Mouse (Mus musculus) kidney, postnatal 4 days (tissue): ENCODE results near the gene Nmnat2.

Source experiments
- DNase-seq, 2 experiments: peaks; one replicate each; pipeline ENCODE4 v3.0.0; 2021; ENCODE audit warnings: mixed read lengths in 2 of 2

Nmnat2 gene

DNA sequence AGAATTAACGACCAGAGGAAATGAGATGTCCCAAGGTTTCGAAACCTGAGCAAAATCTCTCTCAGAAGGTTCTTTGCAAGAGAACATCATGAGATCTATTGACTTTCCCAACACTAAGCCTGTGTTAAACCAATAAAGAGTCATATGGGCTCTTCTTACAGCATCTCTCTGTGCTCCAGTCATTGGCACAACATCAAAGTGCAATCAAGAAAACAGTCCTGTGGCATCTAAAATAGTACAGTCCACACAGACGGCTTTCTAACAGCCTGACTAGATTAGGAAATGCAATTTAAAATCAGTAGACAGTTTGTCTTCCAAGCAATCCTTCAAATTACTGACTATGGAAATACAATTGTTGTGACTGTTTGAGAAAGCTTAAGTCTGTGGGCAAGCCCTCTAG lies 32.2 kb downstream of the Nmnat2 start:
- no peak for DNase-seq

DNA sequence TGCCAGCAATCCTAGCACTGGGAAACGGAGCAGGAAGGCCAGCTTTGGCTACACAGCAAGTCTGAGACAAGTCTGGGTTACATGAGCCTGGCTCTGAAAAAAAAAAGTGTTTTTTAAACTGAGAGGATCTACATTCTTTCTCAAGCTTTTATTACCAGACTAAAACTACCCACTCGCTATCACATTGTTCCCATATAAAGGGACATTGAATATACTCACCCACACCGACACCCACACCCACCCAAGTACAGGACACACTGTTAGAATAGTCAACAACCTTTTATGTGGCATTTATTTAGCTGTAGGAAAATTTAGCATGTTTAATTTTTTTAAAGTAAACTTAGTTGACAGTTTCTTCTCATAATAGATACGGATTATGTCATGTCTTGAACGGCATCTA lies 35.3 kb downstream of the Nmnat2 start:
- no peak for DNase-seq

DNA sequence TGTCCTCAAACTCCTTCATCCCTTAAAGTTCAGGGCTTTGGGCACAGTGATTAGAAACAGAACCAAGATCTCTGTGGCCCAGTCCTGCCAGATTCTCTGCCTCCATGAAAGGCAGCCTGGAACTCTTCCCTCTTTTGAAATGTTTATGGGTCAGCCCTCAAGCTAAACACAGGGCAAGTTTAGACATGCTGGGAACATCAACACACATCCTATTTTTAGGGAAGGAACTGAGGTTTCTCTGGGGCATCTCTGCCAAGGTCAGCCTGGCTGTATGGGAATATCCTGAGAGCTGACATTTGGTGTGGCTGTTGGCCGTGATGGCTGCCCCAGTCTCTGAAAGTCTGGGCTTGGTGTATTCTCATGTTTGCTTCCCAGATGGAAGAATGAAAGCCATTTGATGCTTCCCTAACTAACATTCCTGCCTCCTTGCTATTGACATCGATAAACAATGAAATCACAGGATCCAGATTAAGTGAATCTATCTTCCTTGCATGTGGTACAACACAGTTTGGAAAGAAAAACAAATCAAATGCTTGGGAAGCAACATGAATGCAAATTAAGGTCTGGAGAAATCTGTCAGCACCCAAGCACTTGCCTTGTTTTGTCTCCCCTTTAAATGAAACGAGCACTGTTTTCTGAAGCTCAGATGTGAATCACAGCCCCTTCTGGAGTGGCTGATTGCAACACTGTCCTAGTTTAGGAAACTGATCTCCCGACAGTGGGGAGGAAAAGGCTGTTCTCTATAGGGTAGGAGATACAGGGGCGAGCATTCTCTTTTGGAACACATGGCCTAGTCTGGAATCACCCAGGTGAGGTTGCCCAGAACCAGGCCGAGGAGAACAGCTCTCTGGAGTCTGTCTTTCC lies 37.7 kb downstream of the Nmnat2 start:
- DNase-seq: no peak

DNA sequence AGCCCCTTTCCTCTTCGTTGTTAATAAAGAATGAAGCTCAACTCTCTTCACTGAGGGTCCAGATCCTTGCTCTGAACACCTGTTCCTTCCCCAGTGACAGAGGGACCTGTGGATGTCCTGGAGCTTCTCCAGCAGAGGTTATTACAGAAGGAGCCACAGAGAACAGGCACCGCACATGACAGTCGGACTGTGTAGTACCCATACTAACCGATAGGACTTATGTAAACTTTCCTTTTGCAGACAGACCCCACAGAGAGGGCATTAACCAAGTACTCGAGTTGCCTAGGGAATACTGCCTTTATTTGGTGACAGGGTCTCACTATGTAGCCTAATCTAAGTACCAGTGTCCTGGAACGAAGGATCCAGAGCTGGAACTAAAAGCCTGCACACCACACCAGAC lies 39.0 kb downstream of the Nmnat2 start:
- DNase-seq: no peak

DNA sequence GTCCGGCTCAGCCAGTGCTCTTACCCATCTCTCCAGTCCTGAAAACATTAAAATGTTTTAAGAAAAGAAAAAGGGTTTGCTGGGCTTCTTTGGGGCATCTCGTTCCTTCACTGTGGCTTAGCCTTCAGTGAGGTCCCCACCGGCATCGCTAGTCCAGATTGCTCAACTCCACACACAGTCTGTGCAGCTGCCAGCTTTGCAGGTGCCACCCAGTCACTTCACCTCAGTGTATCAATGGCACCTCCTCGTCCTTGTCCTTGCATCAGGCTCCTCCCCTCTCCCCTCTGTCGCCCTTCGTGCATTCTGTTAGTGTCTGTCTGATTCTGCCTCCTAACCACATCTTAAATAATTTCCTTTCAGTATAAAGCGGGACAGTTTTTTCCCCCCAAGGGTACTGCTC lies 45.2 kb downstream of the Nmnat2 start:
- DNase-seq: no peak

DNA sequence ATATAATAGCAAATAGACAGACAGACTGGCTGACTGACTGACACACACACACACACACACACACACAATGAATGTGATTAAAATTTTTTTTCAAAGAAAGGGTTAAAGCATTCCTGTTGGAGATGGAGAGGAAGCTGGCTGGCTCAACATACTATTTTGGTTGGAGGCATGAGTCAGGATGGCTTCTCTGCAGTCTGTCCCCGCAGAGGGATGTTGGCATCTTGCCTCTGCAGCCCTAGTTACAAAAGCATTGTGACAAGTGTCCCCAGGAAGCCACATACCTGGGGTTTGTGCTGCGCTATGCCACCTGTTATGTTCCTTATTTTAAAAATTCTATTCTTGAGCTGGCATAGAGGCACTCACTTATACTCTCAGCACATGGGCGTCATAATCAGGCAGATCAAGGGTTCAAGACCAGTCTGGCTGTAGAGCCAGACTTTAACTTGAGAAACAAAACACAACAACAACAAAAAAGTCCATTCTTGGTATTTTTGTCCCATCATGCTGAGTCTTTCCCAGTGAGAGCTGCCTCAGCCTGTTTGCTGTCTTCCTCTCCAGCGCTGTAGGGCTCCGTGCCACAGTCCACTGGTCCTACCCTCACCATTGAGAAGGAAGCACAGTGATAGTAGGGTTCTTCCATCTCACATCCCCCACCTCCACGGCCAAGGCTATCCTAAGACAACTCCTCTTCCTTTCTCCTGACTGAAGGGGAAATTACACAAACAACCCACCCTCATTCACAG lies 45.9 kb downstream of the Nmnat2 start:
- DNase-seq: no peak

DNA sequence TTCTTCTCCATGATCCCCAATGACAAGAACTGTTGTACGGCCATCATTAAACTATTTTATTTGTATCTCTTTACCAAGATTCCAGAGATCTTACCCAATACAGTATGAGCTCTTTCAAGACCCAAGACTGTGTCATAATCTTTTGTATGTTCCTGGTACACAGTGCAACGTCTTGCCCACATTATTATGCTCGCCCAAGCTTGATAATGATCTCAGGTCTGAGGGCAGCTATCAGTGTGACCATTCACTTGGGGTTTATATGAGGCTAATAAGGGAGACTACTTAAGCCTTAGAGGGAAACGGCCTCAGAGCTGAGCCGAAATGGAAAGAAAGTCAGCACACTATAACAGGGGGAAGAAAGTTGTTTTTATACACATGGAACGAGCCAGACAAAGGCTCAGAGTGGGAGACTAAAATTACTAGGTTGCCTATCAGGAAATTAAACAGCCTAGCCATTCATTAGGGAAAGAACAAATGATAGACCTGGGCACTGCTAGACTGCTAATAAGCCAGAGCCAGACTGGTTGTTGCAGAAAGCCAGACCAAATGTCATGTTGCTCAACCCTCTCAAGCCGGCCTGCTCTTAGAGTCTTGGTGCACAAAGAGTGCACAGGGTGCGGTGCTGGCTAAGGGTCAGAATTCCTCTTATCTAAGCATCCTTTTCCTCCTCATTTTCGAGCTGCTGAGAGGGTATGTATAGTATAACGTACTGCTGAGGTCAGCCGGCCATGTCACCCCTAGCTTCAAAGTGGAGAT lies 47.7 kb downstream of the Nmnat2 start:
- no peak for DNase-seq

DNA sequence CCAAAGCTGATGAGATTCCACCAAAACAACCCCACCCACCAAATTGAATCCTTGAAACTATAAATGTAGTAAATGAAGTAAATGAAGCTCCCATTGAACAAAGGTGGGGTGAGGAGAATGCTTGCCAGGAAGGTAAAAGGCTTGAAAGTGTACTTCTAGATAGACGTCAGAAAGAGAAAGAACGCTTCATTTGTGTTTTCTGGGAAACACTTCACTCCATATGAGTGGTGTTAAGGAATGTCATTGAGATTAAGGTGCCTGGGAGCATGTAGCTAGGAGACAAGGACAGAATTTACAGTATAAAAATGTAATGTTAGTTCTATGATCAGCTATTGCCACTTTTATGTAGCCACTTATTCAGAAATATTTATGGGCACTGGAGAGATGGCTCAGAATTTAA lies 49.7 kb downstream of the Nmnat2 start:
- DNase-seq: no peak

DNA sequence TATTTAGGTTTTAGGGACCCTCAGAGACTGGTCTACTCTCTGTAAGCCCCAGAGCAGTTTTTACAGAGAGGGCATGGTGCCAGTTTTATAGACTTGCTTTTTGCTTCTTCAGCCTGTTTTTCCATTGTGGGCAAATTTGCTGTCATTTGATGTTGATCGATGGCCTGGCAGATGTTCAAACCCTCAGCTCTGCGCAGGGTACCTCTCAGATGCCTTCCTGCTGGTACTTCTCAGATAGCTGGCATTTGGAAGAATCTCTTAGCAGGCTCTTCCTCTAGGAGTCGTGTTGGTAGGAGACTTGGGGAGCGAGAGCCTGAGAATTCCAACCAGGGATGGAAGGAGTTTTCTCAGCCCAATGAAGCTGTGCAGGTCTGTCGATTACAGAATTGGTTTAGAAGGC lies 51.3 kb downstream of the Nmnat2 start:
- no peak for DNase-seq

DNA sequence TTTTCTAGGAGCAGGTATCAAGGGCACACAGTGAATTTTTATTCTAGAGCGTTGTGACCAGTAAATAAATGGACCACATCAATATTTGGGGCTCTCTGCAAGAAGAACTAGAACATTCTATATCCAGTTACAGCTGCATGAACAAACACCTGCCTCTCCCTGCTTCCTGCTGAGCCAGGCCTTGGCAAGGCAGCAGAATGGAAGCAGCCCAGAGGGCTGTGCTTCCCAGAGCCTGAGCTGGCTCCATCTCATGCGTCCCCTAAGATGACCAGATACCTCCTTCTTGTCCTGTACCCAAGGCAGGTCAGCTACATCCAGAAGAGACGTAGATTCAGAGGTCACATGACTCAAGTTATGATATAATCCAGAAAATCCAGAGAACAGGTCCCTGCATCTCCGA lies 52.0 kb downstream of the Nmnat2 start:
- DNase-seq: no peak

DNA sequence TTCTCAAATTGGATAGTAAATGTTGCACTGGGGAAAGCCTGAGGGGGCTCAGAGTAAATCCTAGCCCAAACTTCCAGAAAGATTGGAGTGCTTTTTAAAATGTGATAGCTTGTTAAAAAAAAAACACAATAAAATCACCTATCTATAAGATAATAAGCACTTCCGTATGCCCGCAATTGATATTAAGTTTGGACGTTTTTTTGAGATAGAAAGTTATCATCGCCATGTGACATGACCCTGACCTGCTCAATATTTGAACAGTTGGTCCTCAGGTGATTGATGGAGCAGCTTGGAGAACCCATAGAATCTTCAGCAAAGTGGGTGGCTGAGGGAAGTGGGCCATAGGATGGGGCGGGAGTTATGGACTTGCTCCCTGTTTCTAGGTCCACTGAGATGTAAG lies 52.5 kb downstream of the Nmnat2 start:
- DNase-seq: no peak

DNA sequence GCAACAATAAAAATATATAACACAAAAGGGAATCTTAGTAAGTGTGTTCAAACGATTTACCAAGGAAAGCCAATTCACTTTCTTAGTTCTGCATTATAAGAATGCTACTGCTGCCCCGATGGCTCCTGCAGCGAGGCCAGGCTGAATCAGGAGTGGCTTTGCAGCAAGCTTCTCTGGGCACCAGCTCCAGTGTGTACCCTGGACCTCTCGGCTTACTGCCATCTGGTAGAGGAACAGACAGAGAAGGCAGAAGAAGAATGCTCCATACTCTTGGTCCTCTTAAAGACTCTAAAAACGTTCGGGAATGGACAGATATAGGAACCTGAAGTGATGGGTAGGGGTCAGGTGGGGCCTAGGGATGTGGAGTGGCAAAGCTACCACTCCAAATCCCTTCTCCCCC lies 53.0 kb downstream of the Nmnat2 start:
- DNase-seq: no peak

DNA sequence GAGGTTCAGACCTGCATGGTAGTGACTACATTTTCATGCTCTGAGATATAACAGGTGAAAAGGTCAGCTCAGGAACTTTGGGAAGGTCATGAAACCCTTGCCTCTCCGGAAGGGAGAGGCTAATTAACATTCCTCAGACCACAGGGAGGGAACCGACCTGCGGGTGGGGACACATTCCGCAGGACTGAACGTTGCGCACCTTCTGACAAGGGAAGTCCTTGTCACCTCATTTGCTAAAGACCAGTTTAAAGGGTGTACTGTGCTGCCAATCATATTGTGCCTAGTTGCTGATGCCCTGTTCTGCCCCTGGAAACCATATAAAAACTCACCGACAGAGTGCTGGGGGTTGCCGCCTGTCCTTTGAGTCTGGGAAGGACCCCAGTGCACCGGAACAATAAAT lies 54.5 kb downstream of the Nmnat2 start:
- no peak for DNase-seq

DNA sequence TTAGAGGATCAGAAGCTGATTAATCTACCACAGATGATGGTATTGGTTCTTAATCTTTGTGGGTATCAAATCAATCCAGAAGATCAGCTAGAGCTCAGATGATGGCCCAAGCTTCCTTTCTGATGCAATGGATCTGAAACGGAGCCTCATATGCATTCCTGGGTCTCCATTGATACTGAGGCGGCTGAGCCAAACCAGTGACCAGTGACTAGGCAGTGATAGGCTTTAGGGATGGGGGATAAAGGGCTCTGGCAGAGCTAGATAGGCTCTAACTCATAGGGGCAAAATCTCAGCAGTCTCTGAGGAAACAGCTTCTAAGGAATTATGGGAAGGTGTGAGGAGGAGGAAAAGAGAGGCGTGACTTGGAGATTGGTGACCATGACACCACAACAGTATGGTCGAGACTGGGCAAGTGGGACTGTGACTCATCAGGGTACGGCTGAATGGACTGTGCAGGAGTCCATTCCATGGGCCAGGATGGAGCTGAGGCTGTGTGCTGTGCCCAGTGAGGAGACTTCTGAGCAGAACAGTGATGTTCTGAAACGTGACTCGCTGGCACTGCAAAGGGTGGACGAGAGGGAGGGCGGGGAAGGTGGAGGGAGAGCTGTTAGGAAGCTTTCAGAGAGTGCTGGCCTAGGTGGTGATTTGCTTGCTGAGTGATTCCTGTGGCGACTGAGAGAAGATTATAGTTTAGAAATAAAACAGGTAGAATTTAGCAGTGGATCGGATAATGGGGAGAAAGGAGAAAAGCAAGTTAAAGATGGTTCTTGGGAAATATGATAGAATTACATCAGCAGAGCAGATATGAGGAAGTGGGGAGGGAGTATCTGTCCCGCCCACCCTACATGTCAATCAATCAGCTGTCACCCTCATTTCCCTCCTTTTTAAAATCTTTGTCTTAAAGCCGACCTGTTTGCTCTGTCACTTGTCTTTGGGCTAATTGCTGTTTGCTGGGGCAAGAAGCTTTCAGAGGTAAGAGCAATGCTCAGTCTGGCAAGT lies 55.9 kb downstream of the Nmnat2 start:
- DNase-seq: no peak

DNA sequence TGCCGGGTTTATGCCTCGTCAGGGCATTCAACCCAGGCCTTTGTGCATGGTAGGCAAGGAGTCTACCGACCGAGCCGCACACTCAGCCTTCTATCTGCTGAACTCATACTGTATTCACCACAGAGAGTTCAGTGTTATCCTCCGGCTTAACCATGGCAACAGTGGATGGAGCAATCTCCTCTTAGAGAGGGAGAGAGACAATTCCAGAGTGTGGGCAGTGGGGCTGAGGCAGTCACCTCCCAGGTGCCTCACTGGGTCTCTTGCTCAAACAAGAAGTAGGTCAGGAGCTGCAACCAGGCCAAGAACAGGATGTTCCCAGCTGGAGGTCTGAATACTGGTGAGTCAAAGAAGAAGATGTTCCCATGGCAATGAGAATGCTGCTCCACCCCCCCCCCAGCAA lies 56.8 kb downstream of the Nmnat2 start:
- no peak for DNase-seq

DNA sequence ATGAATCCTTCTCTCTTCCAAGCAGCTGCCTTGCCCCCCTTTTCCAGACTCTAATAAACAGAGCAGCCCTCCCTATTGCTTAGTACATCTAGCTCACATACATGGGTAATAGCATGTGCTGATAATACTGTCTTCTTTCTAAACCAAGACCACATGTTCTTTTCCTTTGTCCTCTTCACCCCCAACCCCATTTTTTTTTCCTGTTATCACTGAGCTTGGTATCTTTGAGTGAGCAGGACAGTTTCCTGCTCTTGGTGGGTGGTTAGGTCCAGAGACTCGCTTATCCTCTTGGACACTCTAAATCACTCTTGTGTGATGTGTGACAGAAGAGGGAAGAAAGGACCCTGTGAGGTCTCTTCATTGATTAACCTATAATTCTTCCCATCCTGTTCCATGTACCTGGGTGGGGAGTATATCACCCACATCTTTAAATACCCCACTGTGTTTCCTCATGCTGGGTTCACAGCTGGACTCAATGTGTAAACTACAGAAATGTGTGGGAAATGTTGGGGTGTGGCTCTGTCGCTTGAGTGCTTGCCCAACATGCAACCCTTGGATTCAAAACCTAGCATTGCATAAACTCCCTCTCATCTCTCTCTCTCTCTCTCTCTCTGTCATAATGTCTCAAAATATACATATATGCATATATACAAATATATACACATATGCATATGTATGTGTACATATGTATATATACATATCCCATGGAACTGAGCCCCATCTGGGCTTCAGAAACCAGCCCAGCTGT lies 58.9 kb downstream of the Nmnat2 start:
- DNase-seq: no peak

DNA sequence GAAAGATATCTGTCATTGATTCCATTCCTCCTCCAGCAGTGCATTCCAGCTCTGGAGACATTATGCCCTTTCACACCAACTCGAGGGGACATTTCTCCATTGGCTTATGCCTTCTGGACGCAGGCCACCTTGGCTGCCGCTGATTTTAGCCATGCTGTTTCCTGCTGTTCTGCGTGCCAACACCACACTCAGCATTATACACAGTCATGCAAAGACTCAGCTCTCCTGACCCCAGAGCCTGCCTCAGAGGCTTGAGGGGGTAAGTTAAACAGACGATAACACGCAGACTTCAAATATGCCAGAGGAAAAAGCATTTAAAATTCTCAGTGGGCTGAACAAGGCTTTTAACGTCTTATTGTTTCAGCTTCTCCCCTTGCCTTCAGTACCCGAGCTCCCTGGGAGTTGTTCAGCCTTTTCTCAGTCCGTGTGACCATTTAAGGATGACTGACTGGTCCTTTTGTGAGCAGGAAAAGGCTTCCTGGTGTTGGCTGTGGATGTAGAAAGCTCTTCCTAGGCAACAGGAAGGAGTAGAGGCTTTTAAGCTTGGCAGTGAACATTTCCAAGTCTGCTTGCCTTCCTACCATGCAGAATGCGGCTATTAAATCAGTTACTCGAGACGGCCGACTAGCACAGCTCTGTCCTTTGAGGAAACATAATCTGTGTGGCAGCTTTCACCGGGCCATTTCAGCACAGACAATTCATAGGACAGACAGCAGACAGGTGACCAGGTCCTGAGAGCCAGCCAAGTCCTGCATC lies 59.8 kb downstream of the Nmnat2 start:
- peak; percentile 42 to 59 for DNase-seq

DNA sequence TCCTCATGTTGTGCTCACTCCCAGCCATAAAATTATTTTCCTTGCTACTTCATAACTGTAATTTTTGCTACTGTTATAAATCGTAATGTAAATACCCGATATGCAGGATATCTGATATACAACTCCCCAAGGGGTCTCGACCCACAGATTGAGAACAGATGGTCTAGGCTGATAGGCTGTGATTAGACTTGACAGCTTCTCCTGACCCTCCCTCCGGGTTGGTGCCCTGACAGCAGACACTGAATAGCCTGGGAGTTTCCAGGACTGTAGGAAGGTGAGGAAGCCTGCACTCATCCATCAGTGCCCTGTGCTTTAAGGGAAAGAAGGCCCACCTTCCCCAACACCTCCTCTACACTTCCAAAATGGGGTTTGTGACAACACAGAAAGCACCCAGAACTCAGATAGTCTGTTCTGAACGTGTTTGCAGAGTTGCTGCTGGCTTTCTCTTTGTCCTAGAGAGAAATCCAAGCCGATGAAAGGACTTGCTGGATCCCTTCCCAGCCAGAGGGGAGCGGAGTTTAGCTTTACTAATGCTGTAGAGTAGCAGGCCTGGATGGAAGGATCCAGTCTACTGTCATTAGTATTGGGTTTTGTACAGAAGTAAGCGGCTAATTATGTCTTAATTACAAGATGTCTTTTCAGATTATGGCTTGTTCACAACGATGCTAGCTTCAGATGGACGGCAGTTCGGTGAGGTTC lies 61.8 kb downstream of the Nmnat2 start:
- peak in 1 of 2 experiments; percentile 33 for DNase-seq

DNA sequence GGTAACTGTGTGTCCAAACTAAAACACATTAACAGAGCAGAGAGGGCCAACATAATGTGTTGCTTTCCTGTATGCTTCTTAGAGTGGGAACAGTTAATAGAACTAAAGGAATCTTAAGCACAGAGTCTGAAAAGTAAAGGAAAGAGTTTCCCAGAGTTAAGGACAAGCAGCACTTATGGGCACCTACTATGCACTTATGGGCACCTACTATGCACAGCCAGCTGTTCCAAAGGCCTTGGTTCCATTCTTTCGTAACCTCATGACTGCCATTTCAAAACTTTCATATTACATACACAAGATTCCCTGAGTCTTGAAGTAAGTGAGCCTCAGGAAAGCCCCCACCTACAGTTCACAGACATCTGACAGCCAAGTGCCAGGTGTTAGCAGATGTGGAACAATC lies 64.3 kb downstream of the Nmnat2 start:
- DNase-seq: no peak

DNA sequence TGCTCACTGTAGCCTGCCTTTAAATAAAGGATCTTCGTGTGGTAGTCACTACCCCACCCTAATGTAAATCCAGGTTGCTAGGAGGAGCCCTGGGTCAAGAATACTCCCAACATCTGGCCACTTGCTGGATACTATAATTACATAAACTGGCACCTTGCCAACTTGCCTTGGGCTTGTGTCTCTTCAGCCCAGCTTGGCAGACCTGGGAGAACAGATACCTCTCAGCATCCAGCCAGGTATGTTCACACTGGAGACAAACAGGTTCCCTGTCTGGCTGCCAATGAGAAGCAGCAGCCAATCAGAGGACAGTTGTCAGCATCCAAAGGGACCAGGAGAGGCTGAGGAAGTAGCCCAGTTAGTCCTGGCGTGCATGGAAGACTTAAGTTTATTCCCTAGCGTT lies 64.8 kb downstream of the Nmnat2 start:
- no peak for DNase-seq
